ENCODE assay signal across 8 mouse cellular contexts in the genomic region with DNA sequence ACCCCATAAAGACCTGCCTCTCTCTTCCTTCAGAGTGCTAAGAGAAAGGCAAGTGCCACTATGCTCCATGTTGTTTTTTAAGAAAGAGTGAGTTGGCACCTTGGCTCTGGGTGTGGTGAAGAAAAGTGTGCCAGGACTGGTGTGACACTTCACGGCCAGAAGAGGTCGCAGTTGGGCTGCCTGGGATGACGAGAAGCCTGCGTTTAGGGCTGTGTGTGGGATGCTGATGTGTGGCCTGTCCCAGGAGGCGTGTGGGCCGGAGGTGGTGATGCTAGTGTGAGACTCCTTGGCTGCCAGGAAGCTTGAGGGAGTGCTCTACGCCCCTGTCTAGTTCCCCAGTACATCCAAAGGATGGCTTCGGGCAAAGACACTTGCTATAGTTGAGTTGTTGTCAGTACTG. TPM values are rescaled to one million over a fixed set of nuclear protein-coding genes. Genes with fewer than 3 reads are reported as not detected.
DNase-seq lines count a peak whose midpoint lies in the region; ATAC-seq and TF ChIP-seq lines count a peak whose summit lies in the region.

No protein-coding gene starts in this region.

- 0 out of 2 replicates have a peak, but pooled peaks have one; percentile 30 for ATAC-seq in heart, postnatal 0 days (ENCODE audit: insufficient read depth, low read depth)

- WGBS in heart, embryonic 10.5 days: 23% methylated on average over 8 of the region's 8 CpGs
- WGBS in heart, postnatal 0 days: 19% methylated on average over 8 of the region's 8 CpGs

- peak; percentile 97 for TF ChIP-seq CTCF in embryonic fibroblast, embryonic 13.5 days (IDR thresholded peaks at IDR 0.05; ENCODE audit: borderline replicate concordance, insufficient read depth, low read length)
- TF ChIP-seq CTCF in heart, postnatal 0 days (IDR thresholded peaks at IDR 0.05; ENCODE audit: low read depth): peak; percentile 83

- H3K4me1 ChIP-seq in heart, embryonic 10.5 days: no peaks in the 10 kb centered on the region
- H3K4me1 ChIP-seq in embryonic fibroblast, embryonic 13.5 days (ENCODE audit: control insufficient read depth, insufficient read depth, low read length): 0 out of 2 replicates have a peak, but pooled peaks cover 4% of the 10 kb centered on the region
- H3K4me1 ChIP-seq in heart, postnatal 0 days (ENCODE audit: control insufficient read depth, insufficient read depth): no peaks in the 10 kb centered on the region

- H3K36me3 ChIP-seq in heart, embryonic 10.5 days: 0 out of 2 replicates have a peak, but pooled peaks cover 2% of the 10 kb centered on the region
- H3K36me3 ChIP-seq in heart, postnatal 0 days (replicated peaks; ENCODE audit: control insufficient read depth, insufficient read depth, low read length): peaks cover 7% of the 10 kb centered on the region

- no peaks in the 10 kb centered on the region for H3K27me3 ChIP-seq in heart, embryonic 10.5 days (ENCODE audit: insufficient read depth, poor library complexity, severe bottlenecking)
- H3K27me3 ChIP-seq in heart, postnatal 0 days (ENCODE audit: control insufficient read depth, insufficient read depth, low read length): no peaks in the 10 kb centered on the region

- H3K9me3 ChIP-seq in heart, embryonic 10.5 days: no peaks in the 10 kb centered on the region
- no peaks in the 10 kb centered on the region for H3K9me3 ChIP-seq in heart, postnatal 0 days (replicated peaks; ENCODE audit: control insufficient read depth, low read length)

- no peak for TF ChIP-seq POLR2A in embryonic fibroblast, embryonic 13.5 days (IDR thresholded peaks at IDR 0.05; ENCODE audit: low read depth, low read length)

- H3K27ac ChIP-seq in heart, embryonic 10.5 days: no peak overlapping the region
- no peak overlapping the region for H3K27ac ChIP-seq in embryonic fibroblast, embryonic 13.5 days (ENCODE audit: insufficient read depth, low read length)
- H3K27ac ChIP-seq in heart, postnatal 0 days (ENCODE audit: low read depth): no peak overlapping the region

- H3K4me2 ChIP-seq in heart, postnatal 0 days (ENCODE audit: low read depth, low read length): no peak overlapping the region

- H3K4me3 ChIP-seq in heart, embryonic 10.5 days: no peak overlapping the region
- H3K4me3 ChIP-seq in embryonic fibroblast, embryonic 13.5 days (ENCODE audit: insufficient read depth, low read length): no peak overlapping the region
- no peak overlapping the region for H3K4me3 ChIP-seq in heart, postnatal 0 days (ENCODE audit: low read depth, low read length)

- H3K9ac ChIP-seq in heart, postnatal 0 days (replicated peaks; ENCODE audit: low read depth, low read length): no peak overlapping the region

- no peak for TF ChIP-seq EP300 in heart, postnatal 0 days (IDR thresholded peaks at IDR 0.05; ENCODE audit: low read depth)

- peak; percentile 57 to 73 for DNase-seq in heart, adult 18-20 months
- no peak for DNase-seq in heart, embryonic 10.5 days (ENCODE audit: low spot score)
- DNase-seq in adrenal gland, postnatal 25 days: peak; percentile 46
- peak; percentile 56 for DNase-seq in heart, postnatal 0 days (ENCODE audit: low spot score)
- DNase-seq in left cerebral cortex, adult 11 months (ENCODE audit: low spot score): peak; percentile 59
- DNase-seq in lung, postnatal 4 days: peak; percentile 49 to 65
- peak; percentile 68 for DNase-seq in right cerebral cortex, postnatal 25 days

RNA-seq across cellular contexts. Expression of gene Wars, which starts 9.0 kb away (rescaled TPM):
- total RNA-seq in heart, adult 18-20 months (2021): 10 to 100 TPM; 29.1 to 41.2 TPM
- polyA plus RNA-seq in heart, embryonic 10.5 days (2016; fragmentation: Nextera tagmentation; extraction: Ambion mirVana): 96.2 and 103 TPM in 2 replicates
- total RNA-seq in adrenal gland, postnatal 25 days (2021): 54.6 and 64.0 TPM in 2 replicates
- 80.1 and 83.5 TPM in 2 replicates for polyA plus RNA-seq in embryonic fibroblast, embryonic 13.5 days (2011; ENCODE audit: insufficient read length, low read depth, missing spikeins)
- total RNA-seq in heart, postnatal 0 days (2014; rRNA removed; ENCODE audit: low replicate concordance): 52.4 and 80.1 TPM in 2 replicates
- polyA plus RNA-seq in heart, postnatal 0 days (2015; fragmentation: Nextera tagmentation; extraction: Ambion mirVana): 39.4 and 43.0 TPM in 2 replicates

RNA-seq across cellular contexts. Expression of gene Wdr25, which starts 9.5 kb away (rescaled TPM):
- 1 to 10 TPM; 4.7 to 5.7 TPM for total RNA-seq in heart, adult 18-20 months (2021)
- 7.1 and 8.4 TPM in 2 replicates for polyA plus RNA-seq in heart, embryonic 10.5 days (2016; fragmentation: Nextera tagmentation; extraction: Ambion mirVana)
- 7.9 and 8.4 TPM in 2 replicates for total RNA-seq in adrenal gland, postnatal 25 days (2021)
- 2.8 and 4.8 TPM in 2 replicates for polyA plus RNA-seq in embryonic fibroblast, embryonic 13.5 days (2011; ENCODE audit: insufficient read length, low read depth, missing spikeins)
- 3.5 and 12.9 TPM in 2 replicates for total RNA-seq in heart, postnatal 0 days (2014; rRNA removed; ENCODE audit: low replicate concordance)
- 3.9 and 5.3 TPM in 2 replicates for polyA plus RNA-seq in heart, postnatal 0 days (2015; fragmentation: Nextera tagmentation; extraction: Ambion mirVana)
